Mouse (Mus musculus) forelimb bud, embryonic 11.5 days (tissue): ENCODE measurements around the gene Pid1.

Source experiments
- DNase-seq: peaks from one replicate; pipeline ENCODE4 v3.0.0-alpha.2; 2012; ENCODE audit warnings: low read depth, low spot score

The Pid1 gene

DNA sequence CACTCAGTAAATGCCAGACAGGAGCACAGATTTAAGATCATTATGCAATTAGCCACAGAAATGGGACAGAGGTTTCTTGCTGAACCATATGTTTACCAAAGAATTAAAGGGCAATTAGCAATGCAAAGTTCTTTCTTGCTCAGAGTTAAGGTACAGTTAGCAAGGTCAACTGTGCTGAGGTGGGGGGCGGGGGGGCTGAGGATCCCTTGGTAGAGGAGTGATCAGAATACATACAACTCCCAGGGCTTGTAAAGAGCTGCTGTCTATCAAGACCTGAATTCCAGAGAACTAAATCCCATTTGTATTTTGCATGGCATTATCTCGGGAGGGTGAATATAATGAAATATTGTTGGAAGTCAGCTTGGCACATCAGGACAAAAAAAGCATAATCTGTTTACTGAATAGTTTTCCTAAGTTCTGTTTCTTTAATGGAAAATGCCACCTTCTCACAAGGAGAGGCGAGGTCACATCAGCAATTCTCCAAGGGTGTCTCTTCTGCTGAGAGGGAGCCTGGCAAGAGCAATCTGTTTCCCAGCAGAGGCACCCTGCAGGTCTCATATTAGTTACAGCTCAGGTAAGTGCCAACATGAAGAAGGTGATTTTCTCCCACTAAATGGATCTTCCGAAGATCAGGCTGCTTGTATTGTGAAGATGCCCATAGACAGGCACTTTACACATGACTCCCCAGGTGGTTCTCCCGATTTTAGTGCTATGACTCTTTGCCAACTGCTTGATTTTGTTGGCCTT, 306.9 kb downstream of the Pid1 start:
- DNase-seq, result no peak

DNA sequence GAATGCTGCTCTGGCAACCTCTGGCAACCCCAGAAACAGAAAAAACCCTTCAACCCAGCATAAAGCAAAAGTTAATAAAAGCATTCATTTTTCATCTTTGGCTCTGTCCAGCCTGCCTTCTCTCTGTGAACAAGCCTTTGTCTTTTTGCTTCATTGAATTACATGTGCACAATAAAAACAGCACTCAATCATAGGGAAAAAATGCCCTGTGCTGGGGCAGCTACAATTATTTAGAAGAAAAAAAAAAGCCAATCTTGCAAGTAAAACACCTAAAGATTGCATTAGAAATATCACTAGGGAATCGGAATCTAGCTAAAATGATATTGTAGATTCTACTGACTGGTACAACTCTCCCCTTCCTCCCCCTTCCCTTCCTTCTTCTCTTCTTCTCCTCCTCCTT, 307.7 kb downstream of the Pid1 start:
- no peak for DNase-seq

DNA sequence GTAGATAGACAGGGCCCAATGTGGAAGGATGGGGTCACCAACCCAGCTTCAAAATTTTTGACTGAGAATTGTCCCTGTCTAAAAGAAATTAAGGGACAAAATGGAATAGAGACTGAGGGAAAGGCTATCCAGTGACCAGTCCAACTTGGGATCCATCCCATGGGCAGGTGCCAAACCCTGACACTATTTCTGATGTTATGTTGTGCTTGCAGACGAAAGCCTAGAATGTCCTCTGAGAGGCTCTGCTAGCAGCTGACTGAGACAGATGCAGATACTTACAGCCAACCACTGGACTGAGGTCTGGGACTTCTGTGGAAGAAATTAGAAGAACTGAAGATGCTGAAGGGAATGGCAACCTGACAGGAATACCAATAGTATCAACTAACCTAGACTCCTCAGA, 338.2 kb downstream of the Pid1 start:
- no peak for DNase-seq

DNA sequence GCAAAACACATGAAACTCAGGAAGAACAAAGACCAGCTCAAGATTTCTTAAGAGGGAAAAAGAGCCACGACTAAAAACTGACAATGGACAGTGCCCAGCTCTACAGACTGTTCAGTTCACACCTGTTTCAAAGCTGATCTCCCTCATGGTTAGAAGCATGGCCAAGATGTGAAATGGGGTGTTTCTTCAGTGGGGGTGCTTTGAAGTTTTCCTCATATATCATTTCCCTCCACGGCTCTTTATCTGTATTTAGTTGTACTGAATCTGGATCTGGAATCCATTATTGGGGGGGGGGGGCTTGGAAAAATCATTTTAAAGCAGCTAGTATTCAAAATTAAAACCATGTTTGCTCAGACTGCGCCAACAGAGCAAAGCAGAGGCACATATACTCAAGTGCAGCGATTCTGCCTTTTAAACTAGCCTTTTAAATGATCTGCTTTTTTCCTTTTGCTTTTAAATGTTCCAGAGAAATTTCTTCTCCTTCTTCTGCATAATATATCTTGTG, 351.1 kb downstream of the Pid1 start:
- DNase-seq, result peak; percentile 31

DNA sequence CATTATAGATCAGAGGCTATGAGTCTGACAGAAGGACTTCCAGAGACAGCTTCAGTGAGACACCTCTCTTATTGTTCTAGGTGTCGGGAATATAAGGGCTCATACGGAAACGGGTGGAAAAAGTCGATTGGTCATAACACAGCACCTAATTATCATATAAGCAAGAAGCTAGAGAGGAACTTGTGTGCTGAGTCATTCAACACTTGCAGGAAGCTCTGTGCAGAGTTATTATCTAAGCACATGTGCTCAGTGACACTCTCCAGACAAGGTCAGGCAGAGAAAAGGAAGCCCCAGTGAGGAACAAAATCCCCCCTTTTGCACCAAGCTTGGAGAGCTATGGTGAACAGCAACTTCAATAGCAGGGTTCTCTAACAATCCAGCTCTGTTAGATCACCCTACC, 361.4 kb downstream of the Pid1 start:
- DNase-seq, result no peak
